ENCODE assay signal across 14 mouse cellular contexts in the genomic region with DNA sequence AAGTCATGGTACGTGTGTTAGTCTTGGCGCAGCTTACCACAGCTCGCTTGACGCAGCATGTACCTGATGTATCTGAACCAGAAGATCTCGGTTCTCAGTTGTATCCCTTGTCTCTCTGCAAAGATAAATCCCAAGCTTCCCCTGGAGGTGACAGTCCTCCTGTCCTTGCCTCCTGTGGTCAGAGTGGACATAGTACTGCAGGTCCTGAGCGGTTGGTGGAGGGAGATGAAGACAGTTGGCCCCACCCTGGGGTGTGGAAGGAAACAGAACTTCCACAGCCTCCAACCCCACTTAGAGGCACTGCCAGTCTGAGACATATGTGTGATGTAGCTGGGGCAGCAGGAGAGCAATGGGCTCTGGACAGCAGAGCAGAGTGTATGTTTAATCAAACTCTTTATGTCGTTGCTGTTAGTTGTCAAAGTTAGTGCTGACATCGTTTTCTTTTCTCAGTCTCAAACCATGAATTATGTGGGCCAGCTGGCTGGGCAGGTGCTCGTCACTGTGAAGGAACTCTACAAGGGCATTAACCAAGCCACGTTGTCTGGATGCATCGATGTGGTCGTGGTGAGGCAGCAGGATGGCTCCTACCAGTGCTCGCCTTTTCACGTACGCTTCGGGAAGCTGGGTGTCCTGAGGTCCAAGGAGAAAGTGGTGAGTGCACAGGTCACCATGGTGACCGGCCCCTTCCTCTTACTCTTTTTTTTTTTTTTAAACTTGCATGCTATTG. TPM values are rescaled to one million over a fixed set of nuclear protein-coding genes. Genes with fewer than 3 reads are reported as not detected.
DNase-seq lines count a peak whose midpoint lies in the region; ATAC-seq and TF ChIP-seq lines count a peak whose summit lies in the region.
"Had no signal": no experiment of that assay in that cellular context is flagged by ENCODE, and none has a peak within 500 bp of the region (broad histone marks: within the 10 kb centered on the region; RNA-seq: fewer than 3 reads in every experiment).

No protein-coding gene starts in this region.

- peaks cover 8% of the 10 kb centered on the region for H3K4me1 ChIP-seq in bone marrow, adult 2 months (ENCODE audit: control insufficient read depth, insufficient read depth, low read length)
- H3K4me1 ChIP-seq in hindbrain, postnatal 0 days (ENCODE audit: insufficient read depth, low read length) = no peaks in the 10 kb centered on the region

- no peak for TF ChIP-seq POLR2A in bone marrow, adult 2 months (IDR thresholded peaks at IDR 0.05; ENCODE audit: borderline replicate concordance, control insufficient read depth, low read depth, low read length)

- no peak overlapping the region for H3K4me2 ChIP-seq in hindbrain, postnatal 0 days (ENCODE audit: low read depth, low read length)

- H3K27me3 ChIP-seq in hindbrain, postnatal 0 days (ENCODE audit: insufficient read depth, low read length) = no peaks in the 10 kb centered on the region

- peak; percentile 49 for ATAC-seq in monocyte, adult 5-6 weeks (replicated peaks; ENCODE audit: insufficient number of reproducible peaks, low FRiP score, low TSS enrichment, poor library complexity, severe bottlenecking)
- ATAC-seq in hindbrain, postnatal 0 days = no peak

- H3K4me3 ChIP-seq in bone marrow, adult 2 months (replicated peaks; ENCODE audit: control insufficient read depth, low read depth, low read length) = peak overlapping the region; percentile 21
- H3K4me3 ChIP-seq in hindbrain, postnatal 0 days (ENCODE audit: low read length) = no peak overlapping the region
- H3K4me3 ChIP-seq: heart, embryonic 10.5 days had no signal

- H3K36me3 ChIP-seq in hindbrain, postnatal 0 days (ENCODE audit: insufficient read depth, low read length) = no peaks in the 10 kb centered on the region

- 14% methylated on average over 17 of the region's 17 CpGs for WGBS in bone marrow, adult 2 months
- 78% methylated on average over 17 of the region's 17 CpGs for WGBS in hindbrain, postnatal 0 days

- TF ChIP-seq CTCF in bone marrow, adult 2 months (IDR thresholded peaks at IDR 0.05; ENCODE audit: control insufficient read depth, insufficient read depth, low read length) = no peak
- no peak for TF ChIP-seq CTCF in hindbrain, postnatal 0 days (IDR thresholded peaks at IDR 0.05; ENCODE audit: low read depth)

- no peak overlapping the region for H3K9ac ChIP-seq in hindbrain, postnatal 0 days (replicated peaks; ENCODE audit: low read length)

- DNase-seq in lung, postnatal 36 days = peak; percentile 31
- DNase-seq in lung, postnatal 25 days (ENCODE audit: low spot score) = no peak
- DNase-seq in liver = peak; percentile 49
- no peak for DNase-seq in layer of hippocampus, adult 9-11 months
- DNase-seq in thymus, postnatal 36 days = no peak
- DNase-seq in hindbrain, postnatal 0 days (ENCODE audit: low spot score) = no peak
- DNase-seq: adrenal gland, adult 2 months; cerebellum, adult 11 months; kidney, adult 11 months; layer of hippocampus, postnatal 36 days; lung, adult 2 months had no signal

- no peaks in the 10 kb centered on the region for H3K9me3 ChIP-seq in hindbrain, postnatal 0 days (ENCODE audit: low read length)
- H3K9me3 ChIP-seq: heart, embryonic 10.5 days had no signal

- H3K27ac ChIP-seq in bone marrow, adult 2 months (ENCODE audit: control insufficient read depth, insufficient read depth, low read depth, low read length, poor library complexity) = peak overlapping the region; percentile 1; the same call in 1 of the 2 replicates
- no peak overlapping the region for H3K27ac ChIP-seq in hindbrain, postnatal 0 days
- H3K27ac ChIP-seq: heart, embryonic 10.5 days had no signal

RNA-seq across cellular contexts. Expression of gene Lpin2, which starts 32.3 kb away (rescaled TPM):
- 38.3 and 70.4 TPM in 2 replicates for polyA plus RNA-seq in bone marrow, adult 2 months (2011; ENCODE audit: insufficient read depth, insufficient read length, low replicate concordance, missing spikeins)
- total RNA-seq in monocyte, adult 5-6 weeks (2017) = 60.3 to 91.9 TPM (median 84.4 TPM) in 3 replicates
- 48.9 and 49.8 TPM in 2 replicates for total RNA-seq in hindbrain, postnatal 0 days (2014; rRNA removed)
- polyA plus RNA-seq in hindbrain, postnatal 0 days (2015; fragmentation: Nextera tagmentation; extraction: Ambion mirVana) = 39.5 and 39.9 TPM in 2 replicates

Comparison
In these comparisons a context has a peak if more than half of its experiments do, and no peak if none do; other contexts are left out.
1. DNase-seq: peak in lung, postnatal 36 days (single experiment) and liver (single experiment); none in lung, postnatal 25 days (single experiment), layer of hippocampus, adult 9-11 months (single experiment), thymus, postnatal 36 days (0 of 2) and hindbrain, postnatal 0 days (single experiment).